Mouse (Mus musculus): ENCODE data around the gene Olfr1176.

Olfr1176 gene

GRCm38 (mm10) chr2:88336421-88336820 is at the start of gene Olfr1176:
TSS of gene Olfr1176 (plus strand) at chr2:88336721.
- H3K36me3 ChIP-seq (ENCODE audit: control insufficient read depth, insufficient read depth, low read length, poor library complexity, severe bottlenecking) = no peaks in the 10 kb centered on the region
- no peak for DNase-seq (ENCODE audit: low read depth, low spot score)
- no peaks in the 10 kb centered on the region for H3K27me3 ChIP-seq (ENCODE audit: control insufficient read depth, insufficient read depth, low read length, poor library complexity, severe bottlenecking)

GRCm38 (mm10) chr2:88315035-88315434 is 21.5 kb upstream of the Olfr1176 start, which contains the start of gene Olfr1174-ps:
TSS of gene Olfr1174-ps (minus strand) at chr2:88315135.
- no peak for DNase-seq (ENCODE audit: low read depth, low spot score)
- H3K27me3 ChIP-seq (ENCODE audit: control insufficient read depth, insufficient read depth, low read length, poor library complexity, severe bottlenecking) = no peaks in the 10 kb centered on the region
- H3K36me3 ChIP-seq (ENCODE audit: control insufficient read depth, insufficient read depth, low read length, poor library complexity, severe bottlenecking) = no peaks in the 10 kb centered on the region

GRCm38 (mm10) chr2:88327115-88327514 is 9.4 kb upstream of the Olfr1176 start, which contains the start of gene Olfr1175-ps:
TSS of gene Olfr1175-ps (minus strand) at chr2:88327215.
- no peaks in the 10 kb centered on the region for H3K36me3 ChIP-seq (ENCODE audit: control insufficient read depth, insufficient read depth, low read length, poor library complexity, severe bottlenecking)
- no peaks in the 10 kb centered on the region for H3K27me3 ChIP-seq (ENCODE audit: control insufficient read depth, insufficient read depth, low read length, poor library complexity, severe bottlenecking)
- no peak for DNase-seq (ENCODE audit: low read depth, low spot score)

- no peak for DNase-seq (ENCODE audit: low read depth, low spot score)
- no peaks in the 10 kb centered on the region for H3K27me3 ChIP-seq (ENCODE audit: control insufficient read depth, insufficient read depth, low read length, poor library complexity, severe bottlenecking)
- H3K36me3 ChIP-seq (ENCODE audit: control insufficient read depth, insufficient read depth, low read length, poor library complexity, severe bottlenecking) = no peaks in the 10 kb centered on the region
These were observed 9.9 kb downstream of the Olfr1176 start, which contains the start of gene Olfr1177-ps for GRCm38 (mm10) chr2:88346392-88346791. TSS of gene Olfr1177-ps (minus strand) at chr2:88346492.

- peak; percentile 9 for DNase-seq (ENCODE audit: low read depth, low spot score)
- Histone ChIP-seq H3K27me3 (ENCODE audit: control insufficient read depth, insufficient read depth, low read length, poor library complexity, severe bottlenecking) (no peaks in the 10 kb centered on the region), H3K36me3 (ENCODE audit: control insufficient read depth, insufficient read depth, low read length, poor library complexity, severe bottlenecking) (no peaks in the 10 kb centered on the region)
These were observed 19.8 kb downstream of the Olfr1176 start for GRCm38 (mm10) chr2:88356304-88356703.

- DNase-seq (ENCODE audit: low read depth, low spot score) = no peak
- Histone ChIP-seq H3K36me3 (ENCODE audit: control insufficient read depth, insufficient read depth, low read length, poor library complexity, severe bottlenecking) (no peaks in the 10 kb centered on the region), H3K27me3 (ENCODE audit: control insufficient read depth, insufficient read depth, low read length, poor library complexity, severe bottlenecking) (no peaks in the 10 kb centered on the region)
These were observed 50.2 kb downstream of the Olfr1176 start, which contains the start of gene Olfr1178 for GRCm38 (mm10) chr2:88386762-88387161. TSS of gene Olfr1178 (plus strand) at chr2:88387062.
